Mouse (Mus musculus) G1E (cell line): ENCODE data around the gene Rassf2.

Experiments used
- CTCF ChIP-seq: IDR thresholded peaks from 2 replicates; pipeline ENCODE4 v1.5.1; 2012; ENCODE audit warnings: low read depth, low read length, inconsistent platforms, mixed read lengths
- GATA1 ChIP-seq: IDR thresholded peaks from 2 replicates; pipeline ENCODE4 v1.6.1; 2012; ENCODE audit warnings: borderline replicate concordance, low read length, inconsistent platforms, mixed read lengths
- POLR2AphosphoS5 ChIP-seq: IDR thresholded peaks from 2 replicates; pipeline ENCODE4 v1.6.1; 2012; ENCODE audit warnings: low read depth, low read length, inconsistent platforms; ENCODE audit not compliant: insufficient replicate concordance

DNA sequence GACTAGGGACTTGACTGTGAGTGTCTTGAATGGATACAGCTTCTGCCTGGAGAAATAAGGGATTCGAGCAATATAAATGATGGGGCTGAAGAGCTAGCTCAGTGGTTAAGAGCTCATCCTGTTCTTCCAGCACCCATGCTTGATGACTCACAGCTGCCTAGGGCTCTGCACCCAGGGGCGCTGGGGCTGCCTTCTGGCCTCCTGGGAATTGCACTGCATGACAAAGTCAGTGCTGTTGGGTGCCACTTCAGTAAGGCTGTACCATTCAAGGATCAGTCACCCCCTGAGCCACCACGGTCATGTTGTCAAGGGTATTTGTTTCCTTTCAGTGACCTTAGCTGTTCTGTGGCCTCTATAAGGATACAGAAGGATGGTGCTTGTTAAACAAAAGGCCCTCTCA is 33.7 kb upstream of the Rassf2 start:
- no peak for TF ChIP-seq CTCF
- TF ChIP-seq POLR2AphosphoS5 = no peak
- no peak for TF ChIP-seq GATA1
